Comparison of ENCODE assay signal across 9 mouse cellular contexts in genomic region chr6:118561225-118561624, GRCm38 (mm10). TPM values are rescaled to one million over a fixed set of nuclear protein-coding genes. Genes with fewer than 3 reads are reported as not detected.
DNase-seq lines count a peak whose midpoint lies in the region; ATAC-seq and TF ChIP-seq lines count a peak whose summit lies in the region.
"Had no signal": no experiment of that assay in that cellular context is flagged by ENCODE, and none has a peak within 500 bp of the region (broad histone marks: within the 10 kb centered on the region; RNA-seq: fewer than 3 reads in every experiment).

No protein-coding gene starts in this region.

- H3K9ac ChIP-seq in lung, embryonic 16.5 days (ENCODE audit: low read length) = peak overlapping the region; percentile 90
- peak overlapping the region; percentile 78 for H3K9ac ChIP-seq in limb, embryonic 11.5 days (ENCODE audit: low read length)

- H3K27me3 ChIP-seq in lung, embryonic 16.5 days (ENCODE audit: control insufficient read depth, insufficient read depth, low read depth, low read length) = no peaks in the 10 kb centered on the region
- no peaks in the 10 kb centered on the region for H3K27me3 ChIP-seq in limb, embryonic 11.5 days (ENCODE audit: control insufficient read depth, insufficient read depth, low read length)

- H3K4me2 ChIP-seq in lung, embryonic 16.5 days (ENCODE audit: low read depth, low read length) = peak overlapping the region; percentile 71
- peak overlapping the region; percentile 61 for H3K4me2 ChIP-seq in limb, embryonic 11.5 days (ENCODE audit: low read depth, severe bottlenecking)

- H3K27ac ChIP-seq in lung, embryonic 16.5 days (ENCODE audit: low read length) = no peak overlapping the region
- H3K27ac ChIP-seq in embryonic fibroblast, embryonic 13.5 days (ENCODE audit: insufficient read depth, low read length) = no peak overlapping the region
- H3K27ac ChIP-seq in limb, embryonic 11.5 days (replicated peaks; ENCODE audit: low read depth, low read length) = no peak overlapping the region
- no peak overlapping the region for H3K27ac ChIP-seq in olfactory bulb, adult 2 months (ENCODE audit: insufficient read depth, low read depth, low read length)

- DNase-seq in lung, adult 2 months = no peak
- no peak for DNase-seq in limb, embryonic 11.5 days (ENCODE audit: low spot score)
- DNase-seq in frontal cortex, postnatal 14 days (ENCODE audit: low spot score in 2 of 2) = no peak
- DNase-seq in ovary, postnatal 10 days (ENCODE audit: low spot score) = no peak
- DNase-seq: adrenal gland, postnatal 10 days had no signal

- no peaks in the 10 kb centered on the region for H3K9me3 ChIP-seq in lung, embryonic 16.5 days (ENCODE audit: control insufficient read depth, low read length)
- H3K9me3 ChIP-seq in limb, embryonic 11.5 days (ENCODE audit: control insufficient read depth, low read length) = no peaks in the 10 kb centered on the region

- H3K4me1 ChIP-seq in lung, embryonic 16.5 days (replicated peaks; ENCODE audit: control insufficient read depth, insufficient read depth, low read length) = peaks cover 7% of the 10 kb centered on the region; the same call in 1 of the 2 replicates
- peaks cover 11% of the 10 kb centered on the region for H3K4me1 ChIP-seq in lung, adult 2 months (ENCODE audit: control insufficient read depth, insufficient read depth, low read length)
- H3K4me1 ChIP-seq in embryonic fibroblast, embryonic 13.5 days (ENCODE audit: control insufficient read depth, insufficient read depth, low read length) = peaks cover 4% of the 10 kb centered on the region
- no peaks in the 10 kb centered on the region for H3K4me1 ChIP-seq in limb, embryonic 11.5 days (ENCODE audit: control insufficient read depth, insufficient read depth, low read length)
- peaks cover 7% of the 10 kb centered on the region for H3K4me1 ChIP-seq in olfactory bulb, adult 2 months (ENCODE audit: control insufficient read depth, insufficient read depth, low read length)

- no peak for ATAC-seq in lung, embryonic 16.5 days (ENCODE audit: low read depth)
- ATAC-seq in limb, embryonic 11.5 days (ENCODE audit: insufficient number of reproducible peaks, low FRiP score, low TSS enrichment, low read depth) = no peak
- ATAC-seq in megakaryocyte-erythroid progenitor cell, adult 5-6 weeks (replicated peaks; ENCODE audit: low FRiP score, low TSS enrichment, poor library complexity, severe bottlenecking) = no peak

- WGBS in lung, embryonic 16.5 days = 72% methylated on average over 8 of the region's 8 CpGs
- WGBS in lung, adult 2 months = 77% methylated on average over 8 of the region's 8 CpGs
- WGBS in limb, embryonic 11.5 days = 86% methylated on average over 8 of the region's 8 CpGs
- 79% methylated on average over 8 of the region's 8 CpGs for WGBS in olfactory bulb, adult 2 months

- TF ChIP-seq POLR2A in lung, adult 2 months (IDR thresholded peaks at IDR 0.05; ENCODE audit: borderline replicate concordance, extremely low read depth, low read depth, low read length) = no peak
- TF ChIP-seq POLR2A in embryonic fibroblast, embryonic 13.5 days (IDR thresholded peaks at IDR 0.05; ENCODE audit: low read depth, low read length) = no peak
- TF ChIP-seq POLR2A in olfactory bulb, adult 2 months (IDR thresholded peaks at IDR 0.05; ENCODE audit: insufficient read depth, low read depth, low read length) = no peak

- H3K36me3 ChIP-seq in lung, embryonic 16.5 days (ENCODE audit: control insufficient read depth, insufficient read depth, low read length) = peaks cover 2% of the 10 kb centered on the region; the same call in 1 of the 2 replicates
- peaks cover 8% of the 10 kb centered on the region; the same call in 1 of the 2 replicates for H3K36me3 ChIP-seq in limb, embryonic 11.5 days (ENCODE audit: control insufficient read depth, insufficient read depth, low read length)

- H3K4me3 ChIP-seq in lung, embryonic 16.5 days (ENCODE audit: low read length) = peak overlapping the region; percentile 73
- H3K4me3 ChIP-seq in lung, adult 2 months (replicated peaks; ENCODE audit: extremely low read depth, low read depth, low read length) = no peak overlapping the region
- peak overlapping the region; percentile 64 for H3K4me3 ChIP-seq in embryonic fibroblast, embryonic 13.5 days (ENCODE audit: insufficient read depth, low read length)
- H3K4me3 ChIP-seq in limb, embryonic 11.5 days (ENCODE audit: low read depth, low read length) = peak overlapping the region; percentile 63
- H3K4me3 ChIP-seq in olfactory bulb, adult 2 months (ENCODE audit: insufficient read depth, low read depth, low read length) = peak overlapping the region; percentile 76

- TF ChIP-seq CTCF in lung, adult 2 months (IDR thresholded peaks at IDR 0.05; ENCODE audit: insufficient read depth, low read length) = no peak
- no peak for TF ChIP-seq CTCF in embryonic fibroblast, embryonic 13.5 days (IDR thresholded peaks at IDR 0.05; ENCODE audit: borderline replicate concordance, insufficient read depth, low read length)
- no peak for TF ChIP-seq CTCF in olfactory bulb, adult 2 months (IDR thresholded peaks at IDR 0.05; ENCODE audit: insufficient read depth, low read depth, low read length)

RNA-seq across cellular contexts. Expression of gene Ankrd26, which starts 0.8 kb away (rescaled TPM):
- 11.4 and 12.6 TPM in 2 replicates for polyA plus RNA-seq in lung, embryonic 16.5 days (2015; fragmentation: Nextera tagmentation; extraction: Ambion mirVana)
- 0.59 and 1.2 TPM in 2 replicates for polyA plus RNA-seq in lung, adult 2 months (2012; rRNA removed)
- 6.8 and 6.9 TPM in 2 replicates for polyA plus RNA-seq in embryonic fibroblast, embryonic 13.5 days (2011; ENCODE audit: insufficient read length, low read depth, missing spikeins)
- polyA plus RNA-seq in limb, embryonic 11.5 days (2014; fragmentation: Nextera tagmentation; extraction: Ambion mirVana) = 19.7 and 20.8 TPM in 2 replicates
- not detected in 2 replicates for polyA plus RNA-seq in olfactory bulb, adult 2 months (2012; ENCODE audit: insufficient read depth, insufficient read length, low replicate concordance, missing spikeins)
- total RNA-seq in megakaryocyte-erythroid progenitor cell, adult 5-6 weeks (2014; fragmentation: Nextera tagmentation) = 14.8 and 19.2 TPM in 2 replicates
- 30.7 and 39.6 TPM in 2 replicates for total RNA-seq in megakaryocyte-erythroid progenitor cell, adult 5-6 weeks (2017)
